Mouse (Mus musculus): ENCODE measurements at regions not wholly inside any gene's neighbourhood (a gene's known extent, or its start where the extent isn't known, plus 50 kb on each side); places are given as distances from the start of the nearest gene placed in this dataset.

GRCm38 (mm10) chr10:96467661-96468060 lies 149.1 kb upstream of the Btg1 start:
- TF ChIP-seq GATA1 (IDR thresholded peaks at IDR 0.05; ENCODE audit: borderline replicate concordance, low read length): no peak
- TF ChIP-seq FLI1 (IDR thresholded peaks at IDR 0.05; ENCODE audit: low read length): no peak

Measured in megakaryocyte, embryonic 14.5 days (primary cell).